Mouse (Mus musculus) brown adipose tissue, adult 24 weeks (tissue): ENCODE measurements around the gene Ptgfrn. TPM values are rescaled to one million over a fixed set of nuclear protein-coding genes. Genes with fewer than 3 reads are reported as not detected.
A peak's percentile ranks its signal among the peaks of the same experiment; 100 is the strongest.

ENCODE experiments used
- H3K27ac ChIP-seq: fragments of 200-500 bp; replicated peaks from 2 replicates; pipeline ENCODE4 v1.5.1; 2012; ENCODE audit warnings: low read depth, mild to moderate bottlenecking, low read length
- H3K4me1 ChIP-seq: fragments of 200-500 bp; 2 replicates; pipeline ENCODE4 v1.6.1; 2012; ENCODE audit warnings: low read length, mixed read lengths; ENCODE audit not compliant: control insufficient read depth, insufficient read depth, insufficient read length
- H3K4me3 ChIP-seq: fragments of 200-500 bp; 2 replicates; pipeline ENCODE4 v1.5.1; 2012; ENCODE audit warnings: low read depth, mild to moderate bottlenecking, low read length, moderate library complexity; ENCODE audit not compliant: insufficient read depth
- polyA plus RNA-seq: library from polyadenylated mRNA; stranded (reverse); fragments of >200 nt; gene quantifications from 2 replicates; pipeline ENCODE4 v1.2.4, GENCODE M21; 2012; ENCODE audit not compliant: missing spikeins, insufficient read depth, insufficient read length

Gene Ptgfrn
- 3.8 and 7.5 TPM in 2 replicates for polyA plus RNA-seq

DNA sequence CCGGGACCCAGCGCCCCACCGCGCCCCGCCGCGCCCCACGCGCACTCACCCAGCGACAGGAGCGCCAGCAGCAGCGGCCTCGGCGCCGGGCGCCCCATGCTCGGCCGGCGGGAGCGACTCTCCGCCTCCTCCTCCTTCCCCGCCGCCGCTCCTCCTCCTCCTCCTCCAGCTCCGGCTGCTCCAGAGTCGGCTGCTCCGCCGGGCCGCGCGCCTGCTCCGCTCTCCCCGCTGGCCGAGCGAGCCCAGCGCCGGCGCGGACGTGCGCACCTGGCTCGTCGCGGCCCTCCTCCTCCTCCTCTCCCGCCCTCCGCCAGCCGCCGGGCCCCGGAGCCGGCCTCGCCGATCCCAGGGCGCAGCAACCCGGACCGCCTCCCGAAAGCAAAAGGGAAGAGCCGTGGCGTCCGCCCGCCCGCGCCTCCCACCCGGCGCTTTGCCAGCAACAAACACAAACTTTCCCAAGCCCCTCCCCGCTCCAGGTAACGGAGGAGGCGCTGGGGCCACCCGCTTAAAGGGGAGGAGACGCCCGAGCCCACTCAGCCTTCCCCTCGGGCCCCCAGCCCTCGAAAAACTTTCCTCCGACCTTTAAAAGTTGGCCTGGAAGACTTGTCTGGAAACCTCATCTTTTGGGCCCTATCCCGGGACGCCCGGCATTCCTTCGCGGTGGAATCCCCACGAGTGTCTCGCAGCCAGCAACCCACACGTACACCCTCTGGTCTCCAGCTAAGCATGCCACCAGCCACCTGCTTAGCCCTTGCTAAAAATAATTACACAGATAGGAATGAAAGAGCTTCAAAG lies at the start of gene Ptgfrn:
TSS of gene Ptgfrn (minus strand) at position 236 of the 795 bp plus-strand sequence.
- no peaks in the 10 kb centered on the region for H3K4me1 ChIP-seq
- peak within 1 kb of the TSS; percentile 77 for H3K4me3 ChIP-seq
- no peak within 1 kb of the TSS for H3K27ac ChIP-seq

DNA sequence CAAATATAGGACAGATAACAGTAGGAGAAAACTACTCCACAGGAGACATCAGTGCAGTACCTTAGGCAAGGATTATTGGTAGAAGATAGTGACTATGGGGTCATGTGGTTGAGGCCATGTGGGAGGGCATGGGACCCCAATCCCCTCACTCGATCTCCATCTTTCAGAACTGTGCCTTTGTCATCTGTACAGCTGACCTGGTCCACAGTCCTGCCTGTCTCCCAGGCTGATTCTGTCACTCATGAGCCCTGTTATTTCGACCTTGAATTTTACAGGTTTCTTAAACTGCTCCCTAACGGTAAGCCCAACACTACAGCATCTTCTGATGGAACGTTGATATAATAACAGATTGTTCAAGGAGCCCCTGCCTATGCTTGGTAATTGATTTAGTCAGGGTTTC lies 49.6 kb upstream of the Ptgfrn start:
- Histone ChIP-seq H3K4me3 (no peak overlapping the region), H3K4me1 (no peaks in the 10 kb centered on the region), H3K27ac (no peak overlapping the region)

DNA sequence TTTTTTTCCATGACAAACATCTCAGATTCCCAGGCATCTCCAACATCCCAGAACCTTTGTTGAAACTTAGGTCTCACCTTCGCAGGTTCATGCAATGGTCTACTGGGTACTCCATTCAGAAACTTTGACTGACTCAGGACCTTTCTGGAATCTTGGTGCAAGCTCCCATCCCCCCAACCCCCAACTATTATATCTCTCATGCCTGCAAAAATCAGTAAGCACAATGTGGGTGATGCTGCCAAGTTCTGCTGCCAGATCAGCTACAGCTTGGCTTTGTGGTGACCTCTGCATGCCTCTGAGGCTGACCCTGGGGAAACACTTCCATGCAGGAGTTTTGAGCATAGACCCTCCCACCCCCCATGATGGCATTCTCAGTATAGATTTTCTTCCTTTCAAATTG lies 44.0 kb upstream of the Ptgfrn start:
- Histone ChIP-seq H3K27ac (no peak overlapping the region), H3K4me3 (no peak overlapping the region), H3K4me1 (no peaks in the 10 kb centered on the region)

DNA sequence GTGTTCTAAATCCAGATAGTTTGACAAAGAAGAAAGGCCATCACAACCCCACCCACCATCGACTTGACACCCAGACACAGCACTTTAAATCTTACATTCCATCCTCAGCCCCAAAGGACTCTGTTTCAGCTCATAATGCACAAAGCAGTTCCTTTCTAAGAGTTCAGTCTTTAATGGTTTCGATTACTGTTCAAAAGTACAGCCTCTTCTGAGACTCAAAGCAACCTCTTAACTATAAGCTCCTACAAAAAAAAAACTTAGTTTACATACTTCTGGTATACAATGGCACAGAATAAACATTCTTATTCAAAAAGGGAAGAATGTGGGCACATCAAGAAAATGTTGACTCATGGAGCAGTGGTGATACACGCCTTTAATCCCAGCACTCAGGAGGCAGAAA lies 43.3 kb upstream of the Ptgfrn start:
- Histone ChIP-seq H3K4me1 (no peaks in the 10 kb centered on the region), H3K27ac (no peak overlapping the region), H3K4me3 (no peak overlapping the region)

DNA sequence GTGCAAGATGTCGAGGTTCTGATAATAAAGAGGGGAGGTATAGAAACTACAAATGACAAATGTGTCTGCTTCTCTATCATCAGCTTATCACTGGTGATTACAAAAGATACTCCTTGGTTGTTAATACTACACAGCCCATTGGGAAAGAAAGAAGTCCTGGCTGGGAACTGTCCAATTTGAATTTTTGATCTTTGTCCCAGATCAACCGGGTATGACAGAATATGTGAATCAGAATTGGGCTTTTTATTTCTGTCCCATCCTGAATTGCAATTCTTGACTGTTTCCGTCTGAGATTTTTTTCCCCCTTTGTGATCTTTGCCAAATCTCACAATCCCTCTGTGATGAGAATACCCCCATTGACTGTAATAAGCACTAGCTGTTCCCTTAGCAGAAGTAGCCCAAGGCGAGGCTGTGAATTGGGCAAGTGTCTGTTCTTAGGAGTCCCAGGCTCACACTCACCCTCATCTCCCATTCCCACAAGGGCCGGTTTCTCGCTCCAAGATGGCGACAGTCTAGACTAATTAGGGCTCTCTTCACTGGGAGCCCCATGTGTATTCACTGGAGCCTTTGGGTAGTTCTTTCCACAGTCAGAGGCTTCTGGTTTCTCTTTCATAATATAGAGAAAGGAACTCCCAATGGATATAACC lies 36.2 kb upstream of the Ptgfrn start:
- no peaks in the 10 kb centered on the region for H3K4me1 ChIP-seq
- 0 out of 2 replicates have a peak overlapping the region, but pooled peaks have one; percentile 14 for H3K27ac ChIP-seq
- H3K4me3 ChIP-seq = no peak overlapping the region

DNA sequence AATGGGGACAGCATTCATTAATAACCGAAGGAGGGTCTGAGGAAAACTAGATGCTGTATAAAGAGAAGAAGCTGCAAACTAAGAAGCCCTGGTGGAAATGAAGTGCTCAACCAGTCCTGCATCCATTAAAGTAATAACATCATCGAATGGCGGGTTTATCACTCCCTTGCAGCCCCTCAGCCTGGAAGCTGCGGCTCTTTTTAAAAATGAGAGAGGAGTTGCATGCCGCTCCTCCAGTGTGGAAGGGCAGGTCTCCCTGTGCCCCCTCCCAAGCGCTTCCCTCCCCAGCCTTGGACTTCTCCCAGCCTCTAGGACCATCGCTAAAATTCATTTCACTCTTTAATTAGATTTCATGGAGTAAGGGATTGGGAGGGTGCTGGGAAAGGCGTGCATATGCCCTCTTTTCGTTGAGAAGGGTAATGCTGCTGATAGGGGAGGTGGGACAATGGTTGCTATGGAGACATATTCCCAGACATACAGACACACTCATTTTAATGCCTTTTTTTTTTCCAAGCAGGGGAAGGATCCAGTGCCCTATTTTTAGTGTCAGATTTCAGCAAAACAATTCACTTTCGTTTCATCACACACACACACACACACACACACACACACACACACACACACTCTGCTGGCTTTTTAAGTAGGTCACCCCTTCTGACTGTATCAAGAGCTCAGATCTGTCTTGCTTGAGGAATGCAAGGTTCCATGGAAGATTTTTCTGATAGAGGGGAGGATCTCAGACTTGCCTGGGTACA lies 35.4 kb upstream of the Ptgfrn start:
- no peaks in the 10 kb centered on the region for H3K4me1 ChIP-seq
- no peak overlapping the region for H3K4me3 ChIP-seq
- no peak overlapping the region for H3K27ac ChIP-seq

DNA sequence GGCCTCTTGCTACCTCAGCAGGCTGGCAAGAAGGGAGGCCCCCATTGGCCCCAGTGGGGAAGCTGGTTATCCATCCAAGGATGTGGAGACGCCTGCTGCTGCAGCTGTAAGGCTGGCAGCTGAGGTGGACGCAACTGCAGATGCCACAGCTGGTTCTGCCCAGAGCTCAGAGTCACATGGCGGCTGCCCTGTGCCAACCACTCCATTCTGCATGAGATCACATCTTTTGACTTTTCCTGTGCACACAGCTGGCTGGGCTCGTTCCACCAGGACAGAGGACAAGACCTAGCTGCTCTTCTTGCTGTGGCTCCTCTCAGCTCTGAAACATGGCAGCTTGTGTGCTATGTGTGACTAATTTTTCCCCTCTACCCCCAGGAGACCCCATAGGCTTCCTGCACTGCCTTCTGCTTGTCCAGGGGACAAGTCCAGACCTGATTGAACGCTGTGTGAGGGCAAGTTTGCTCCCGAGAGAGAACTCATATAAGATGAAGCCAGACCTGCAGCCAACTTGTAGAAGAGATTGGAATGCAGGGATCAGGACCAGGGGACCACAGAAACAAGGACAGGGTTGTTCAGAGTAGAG lies 34.4 kb upstream of the Ptgfrn start:
- H3K4me1 ChIP-seq = no peaks in the 10 kb centered on the region
- H3K4me3 ChIP-seq = no peak overlapping the region
- H3K27ac ChIP-seq = no peak overlapping the region

DNA sequence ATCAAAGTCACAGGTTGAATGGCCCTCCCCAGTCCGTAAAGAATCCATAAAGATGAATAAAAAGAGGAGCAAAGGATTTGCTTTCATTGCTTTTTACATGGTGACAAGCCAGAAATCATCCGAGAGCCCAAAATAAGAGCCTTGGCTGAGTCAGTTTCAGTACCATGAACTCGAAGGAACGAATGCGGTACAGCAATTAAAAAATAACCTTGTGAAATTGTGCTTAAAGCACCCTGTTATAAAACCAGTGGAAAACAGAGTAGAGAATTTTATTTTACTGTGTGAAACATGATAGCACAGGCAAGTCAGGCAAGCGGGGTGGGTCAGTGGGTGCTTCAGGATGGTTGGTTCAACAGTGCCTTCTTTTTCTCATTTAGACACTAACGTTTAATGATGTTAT lies 33.4 kb upstream of the Ptgfrn start:
- Histone ChIP-seq H3K4me3 (no peak overlapping the region), H3K27ac (no peak overlapping the region), H3K4me1 (no peaks in the 10 kb centered on the region)

DNA sequence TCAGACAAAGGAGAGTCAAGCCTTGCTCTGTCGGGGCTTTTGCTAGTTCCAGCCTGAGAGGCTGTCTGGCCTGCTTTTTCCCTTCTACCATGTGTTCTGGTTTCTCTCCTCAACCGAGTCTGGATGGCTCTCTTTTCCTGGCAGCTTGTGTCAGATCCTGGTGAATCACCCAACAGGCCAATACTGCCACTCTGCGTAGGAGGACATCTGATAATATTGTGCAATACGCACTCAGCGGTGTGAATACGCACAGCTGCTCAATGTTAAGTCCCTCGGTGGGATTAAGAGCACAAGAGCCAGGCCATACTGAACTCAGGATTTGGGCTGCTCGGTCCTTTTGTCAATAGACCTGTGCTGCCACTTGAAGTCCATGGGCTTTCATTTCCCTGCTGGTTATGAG lies 31.8 kb upstream of the Ptgfrn start:
- H3K4me1 ChIP-seq = no peaks in the 10 kb centered on the region

DNA sequence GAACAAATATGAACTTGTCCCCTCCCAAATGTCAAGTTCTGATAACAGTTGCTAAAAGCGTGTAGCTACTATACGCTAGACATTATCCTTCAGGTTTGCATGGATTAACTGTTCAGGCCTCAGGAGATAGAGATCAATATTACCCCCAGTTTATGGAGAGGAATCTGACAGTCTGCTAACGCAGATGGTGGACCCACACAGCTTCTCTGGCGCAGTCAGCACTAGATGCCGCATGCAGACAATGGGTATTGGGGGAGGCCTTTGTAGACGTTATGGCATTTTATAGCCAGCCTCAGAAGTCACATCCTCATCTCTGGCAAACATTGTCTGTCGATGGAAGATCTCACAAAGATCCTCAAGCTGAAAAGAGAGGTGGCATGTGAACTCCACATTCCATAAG lies 29.9 kb upstream of the Ptgfrn start:
- H3K4me3 ChIP-seq = no peak overlapping the region
- no peak overlapping the region for H3K27ac ChIP-seq
- H3K4me1 ChIP-seq = peaks cover 2% of the 10 kb centered on the region; the same call in 1 of the 2 replicates

More for the DNA sequence above, 31.8 kb upstream of the Ptgfrn start:
- no peak overlapping the region for H3K27ac ChIP-seq
- no peak overlapping the region for H3K4me3 ChIP-seq

DNA sequence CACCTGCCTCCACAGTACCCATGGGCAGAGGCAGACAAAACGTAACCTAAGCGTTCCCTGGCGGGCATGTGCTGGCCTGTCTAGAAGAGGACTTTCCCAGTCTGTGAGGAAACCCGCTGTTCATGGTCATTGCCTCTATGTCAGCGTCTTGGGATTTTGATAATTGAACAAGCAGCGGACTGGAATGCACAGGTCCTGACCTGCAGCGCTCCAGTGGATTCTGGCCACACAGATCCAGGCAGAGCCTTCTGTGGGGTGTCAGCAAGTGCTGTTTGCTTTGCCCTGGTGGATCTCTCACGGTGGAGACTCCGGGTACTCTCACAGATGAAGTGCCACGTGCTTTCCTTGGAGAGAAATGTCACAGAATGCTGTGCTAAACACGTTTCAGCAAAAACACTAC lies 26.4 kb upstream of the Ptgfrn start:
- H3K4me1 ChIP-seq = peaks cover 4% of the 10 kb centered on the region; the same call in 1 of the 2 replicates
- H3K27ac ChIP-seq = no peak overlapping the region
- no peak overlapping the region for H3K4me3 ChIP-seq

DNA sequence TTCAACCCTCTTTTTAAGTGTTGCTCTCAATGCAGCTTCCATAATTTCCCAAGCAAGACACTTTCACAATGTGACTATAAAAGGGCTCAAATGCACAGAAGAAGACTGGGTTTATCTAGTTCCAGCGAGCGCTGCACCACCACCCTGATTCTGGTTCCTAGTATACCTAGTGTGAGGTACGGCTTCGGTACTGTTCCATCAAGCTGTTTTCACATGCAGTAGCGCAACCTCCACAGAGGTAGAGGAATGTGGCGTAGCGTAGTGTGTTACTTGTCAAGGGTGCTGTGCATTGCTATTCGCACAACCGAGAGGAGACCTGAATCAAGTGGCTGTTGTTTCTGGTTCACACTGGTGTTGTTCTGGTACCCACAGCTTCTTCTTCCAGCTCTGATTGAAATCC lies 24.8 kb upstream of the Ptgfrn start:
- Histone ChIP-seq H3K4me1 (peaks cover 5% of the 10 kb centered on the region; the same call in 1 of the 2 replicates), H3K27ac (no peak overlapping the region), H3K4me3 (no peak overlapping the region)

DNA sequence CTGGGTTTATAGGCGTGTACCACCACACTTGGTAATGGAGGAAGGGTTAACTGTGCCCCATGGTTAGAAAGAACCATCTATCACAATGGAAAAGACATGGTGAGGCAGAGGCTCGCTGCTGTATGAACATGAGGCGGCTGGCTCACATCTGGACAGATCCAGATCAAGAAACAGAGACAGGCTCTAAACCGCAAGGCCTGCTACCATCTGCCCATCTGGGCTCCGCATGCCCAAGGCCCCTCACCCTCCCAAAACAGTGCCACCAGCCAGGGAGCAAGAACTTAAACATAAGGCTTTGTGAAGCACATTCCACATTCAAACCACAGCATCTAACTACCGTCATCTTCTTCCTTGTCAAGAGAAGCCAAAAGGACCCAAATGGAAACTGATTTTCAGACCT lies 22.9 kb upstream of the Ptgfrn start:
- peaks cover 9% of the 10 kb centered on the region; the same call in 1 of the 2 replicates for H3K4me1 ChIP-seq
- no peak overlapping the region for H3K4me3 ChIP-seq
- H3K27ac ChIP-seq = no peak overlapping the region

DNA sequence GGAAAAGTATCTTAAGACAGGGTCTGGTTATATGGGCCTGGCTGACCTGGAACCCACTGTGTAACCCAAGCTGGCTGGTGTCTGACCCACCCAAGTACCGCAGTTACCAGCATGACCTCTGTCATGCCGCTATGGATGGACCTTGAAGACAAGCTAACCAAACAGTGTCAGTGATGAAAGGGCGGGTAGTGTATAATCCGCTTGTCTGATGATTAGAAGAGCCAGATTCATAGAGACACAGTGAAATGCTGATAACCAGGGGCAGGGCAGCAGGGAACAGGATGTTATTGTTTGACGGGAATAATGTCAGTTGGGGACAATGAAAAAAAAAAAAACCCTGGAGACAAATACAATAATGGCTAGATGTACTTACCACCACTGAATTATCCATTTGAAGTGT lies 21.7 kb upstream of the Ptgfrn start:
- Histone ChIP-seq H3K4me3 (no peak overlapping the region), H3K4me1 (peaks cover 9% of the 10 kb centered on the region; the same call in 1 of the 2 replicates), H3K27ac (no peak overlapping the region)

DNA sequence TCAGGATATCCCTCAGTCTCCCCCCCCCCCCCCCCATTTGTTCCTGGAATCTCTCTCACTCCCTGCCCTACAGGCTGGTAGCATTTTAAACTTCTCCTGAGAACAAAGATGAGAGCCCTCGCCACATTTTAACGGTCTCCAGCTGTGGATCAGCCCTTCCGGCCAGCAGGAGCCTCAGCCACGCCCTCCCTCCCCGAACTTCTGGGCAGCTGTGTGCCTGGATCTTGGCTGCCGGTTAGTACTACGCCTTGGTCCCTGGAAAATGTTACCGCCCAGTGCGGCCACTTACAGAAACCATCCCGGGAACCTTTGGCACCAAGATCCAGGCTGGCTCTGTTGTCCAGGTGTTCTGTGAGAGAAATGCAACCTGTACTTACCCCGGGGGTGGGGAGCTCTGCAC lies 20.4 kb upstream of the Ptgfrn start:
- peak overlapping the region; percentile 2; the same call in 1 of the 2 replicates for H3K4me3 ChIP-seq
- H3K27ac ChIP-seq = no peak overlapping the region

More for the DNA sequence above, 20.4 kb upstream of the Ptgfrn start:
- peaks cover 7% of the 10 kb centered on the region; the same call in 1 of the 2 replicates for H3K4me1 ChIP-seq
